Mouse (Mus musculus) kidney, embryonic 14.5 days (tissue): ENCODE data around the gene Zmiz1. TPM values are rescaled to one million over a fixed set of nuclear protein-coding genes. Genes with fewer than 3 reads are reported as not detected.

Experiments used
- ATAC-seq: fragments of 200-750 bp; cut with Nextera tagmentation; 2 replicates; pipeline ENCODE4 v1.8.0; 2017; ENCODE audit warnings: moderate number of reproducible peaks, mild to moderate bottlenecking, moderate TSS enrichment, moderate library complexity; ENCODE audit not compliant: low FRiP score, low TSS enrichment
- H3K27ac ChIP-seq: fragments of 300-500 bp; sonication (generic); 2 replicates; pipeline ENCODE4 v1.5.1; 2014; ENCODE audit warnings: low read depth, mild to moderate bottlenecking, low read length, moderate library complexity, mixed read lengths
- H3K27me3 ChIP-seq: fragments of 300-500 bp; sonication (generic); 2 replicates; pipeline ENCODE4 v1.6.1; 2014; ENCODE audit warnings: mild to moderate bottlenecking, low read length; ENCODE audit not compliant: control insufficient read depth, insufficient read depth
- H3K36me3 ChIP-seq: fragments of 300-500 bp; sonication (generic); 2 replicates; pipeline ENCODE4 v1.6.1; 2014; ENCODE audit warnings: low read length, mixed read lengths; ENCODE audit not compliant: control insufficient read depth, insufficient read depth
- H3K4me1 ChIP-seq: fragments of 300-500 bp; sonication (generic); 2 replicates; pipeline ENCODE4 v1.6.1; 2014; ENCODE audit warnings: low read length, mixed read lengths; ENCODE audit not compliant: control insufficient read depth, insufficient read depth
- H3K4me2 ChIP-seq: fragments of 300-500 bp; sonication (generic); replicated peaks from 2 replicates; pipeline ENCODE4 v1.6.1; 2014; ENCODE audit warnings: low read depth, mild to moderate bottlenecking, low read length
- H3K4me3 ChIP-seq: fragments of 300-500 bp; sonication (generic); 2 replicates; pipeline ENCODE4 v1.5.1; 2014; ENCODE audit warnings: mild to moderate bottlenecking, low read length
- H3K9ac ChIP-seq: fragments of 300-500 bp; sonication (generic); 2 replicates; pipeline ENCODE4 v1.6.1; 2014; ENCODE audit warnings: low read depth, mild to moderate bottlenecking, low read length, moderate library complexity
- H3K9me3 ChIP-seq: fragments of 300-500 bp; sonication (generic); 2 replicates; pipeline ENCODE4 v1.6.1; 2016; ENCODE audit warnings: low read length; ENCODE audit not compliant: control insufficient read depth
- WGBS: fragments of 180-500 bp; shearing (Covaris S2); extraction: QIAGEN DNeasy Blood & Tissue Kit; methylation state at CpG from one replicate; pipeline ENCODE4 v1.1.7; 2014; 5-methylcytosine and 5-hydroxymethylcytosine counted together
- microRNA-seq: library from miRNA; unstranded; fragments of <30 nt; microRNA quantifications from one replicate; pipeline ENCODE4, GENCODE M21; 2016
- polyA plus RNA-seq: library from polyadenylated mRNA; unstranded; fragments of >200 nt; fragmentation: Nextera tagmentation; extraction: Ambion mirVana; gene quantifications from 2 replicates; pipeline ENCODE4 v1.2.1, GENCODE M21; 2014

Gene Zmiz1
- polyA plus RNA-seq, 1 experiment from 2014 or later: 57.3 TPM

- Histone ChIP-seq H3K9me3 (no peaks in the 10 kb centered on the region), H3K4me3 (no peak overlapping the region), H3K36me3 (peaks cover 6% of the 10 kb centered on the region; the same call in 1 of the 2 replicates), H3K4me1 (peaks cover 45% of the 10 kb centered on the region), H3K27me3 (no peaks in the 10 kb centered on the region), H3K27ac (peak overlapping the region; percentile 24; the same call in 1 of the 2 replicates), H3K9ac (no peak overlapping the region), H3K4me2 (no peak overlapping the region)
- 69% methylated on average over 4 of the region's 4 CpGs for WGBS
- ATAC-seq: no peak; the same call in 1 of the 2 replicates
These were observed 251.7 kb downstream of the Zmiz1 start for GRCm38 (mm10) chr14:25710681-25711080.

GRCm38 (mm10) chr14:25711177-25711576 lies 252.2 kb downstream of the Zmiz1 start:
- peak; percentile 68 for ATAC-seq
- peaks cover 45% of the 10 kb centered on the region for H3K4me1 ChIP-seq

GRCm38 (mm10) chr14:25711602-25712001 lies 252.6 kb downstream of the Zmiz1 start:
- Histone ChIP-seq H3K9me3 (no peaks in the 10 kb centered on the region), H3K9ac (no peak overlapping the region), H3K27ac (0 out of 2 replicates have a peak overlapping the region, but pooled peaks have one; percentile 1), H3K27me3 (no peaks in the 10 kb centered on the region), H3K4me1 (peaks cover 48% of the 10 kb centered on the region), H3K4me3 (no peak overlapping the region), H3K36me3 (peaks cover 6% of the 10 kb centered on the region; the same call in 1 of the 2 replicates), H3K4me2 (0 out of 2 replicates have a peak overlapping the region, but pooled peaks have one; percentile 6)
- ATAC-seq: 0 out of 2 replicates have a peak, but pooled peaks have one; percentile 36
- 46% methylated on average over 8 of the region's 8 CpGs for WGBS

More at GRCm38 (mm10) chr14:25711177-25711576, 252.2 kb downstream of the Zmiz1 start:
- peaks cover 6% of the 10 kb centered on the region; the same call in 1 of the 2 replicates for H3K36me3 ChIP-seq
- 38% methylated on average over 7 of the region's 7 CpGs for WGBS
- no peak overlapping the region for H3K4me3 ChIP-seq
- H3K9me3 ChIP-seq: no peaks in the 10 kb centered on the region
- no peak overlapping the region for H3K4me2 ChIP-seq
- no peaks in the 10 kb centered on the region for H3K27me3 ChIP-seq
- peak overlapping the region; percentile 24; the same call in 1 of the 2 replicates for H3K27ac ChIP-seq
- no peak overlapping the region for H3K9ac ChIP-seq

GRCm38 (mm10) chr14:25713443-25713842 lies 254.5 kb downstream of the Zmiz1 start:
- H3K36me3 ChIP-seq: peaks cover 6% of the 10 kb centered on the region; the same call in 1 of the 2 replicates
- H3K4me1 ChIP-seq: peaks cover 59% of the 10 kb centered on the region
- no peak overlapping the region for H3K4me3 ChIP-seq
- 32% methylated on average over 4 of the region's 4 CpGs for WGBS
- ATAC-seq: no peak
- H3K4me2 ChIP-seq: no peak overlapping the region
- no peak overlapping the region for H3K9ac ChIP-seq
- H3K27ac ChIP-seq: no peak overlapping the region
- no peaks in the 10 kb centered on the region for H3K9me3 ChIP-seq
- no peaks in the 10 kb centered on the region for H3K27me3 ChIP-seq

Small RNA genes lying within 50 kb of the gene (microRNA-seq; reads per million reads assigned to microRNA genes)
- 10.3 reads per million, percentile 28 among the genes with 10 or more reads in this experiment for gene Mir3075

Other genes starting within 250 kb of the Zmiz1 start
- gene Ppif, start 235.0 kb downstream of the Zmiz1 start, polyA plus RNA-seq: 44.4 and 46.6 TPM in 2 replicates